Mouse (Mus musculus) C2C12 (cell line): ENCODE measurements at regions not wholly inside any gene's neighbourhood (a gene's known extent, or its start where the extent isn't known, plus 50 kb on each side); places are given as distances from the start of the nearest gene placed in this dataset.

Source experiments
- CEBPB ChIP-seq: IDR thresholded peaks from one replicate; pipeline ENCODE4 v1.6.1; 2011; ENCODE audit warnings: low read depth, mild to moderate bottlenecking, control low read depth, moderate library complexity
- CTCF ChIP-seq: IDR thresholded peaks from one replicate; pipeline ENCODE4 v1.5.1; 2011; ENCODE audit not compliant: control insufficient read depth, insufficient read depth, insufficient read length
- FOSL1 ChIP-seq: IDR thresholded peaks from one replicate; pipeline ENCODE4 v1.8.0; 2011; ENCODE audit warnings: mild to moderate bottlenecking, low read length; ENCODE audit not compliant: poor library complexity, insufficient read depth, severe bottlenecking
- MAX ChIP-seq: IDR thresholded peaks from one replicate; pipeline ENCODE4 v1.6.1; 2011; ENCODE audit warnings: mild to moderate bottlenecking, control low read depth
- MYOD1 ChIP-seq: IDR thresholded peaks from one replicate; pipeline ENCODE4 v1.6.1; 2011; ENCODE audit warnings: low read depth; ENCODE audit not compliant: control insufficient read depth, insufficient read length
- MYOG ChIP-seq: IDR thresholded peaks from one replicate; pipeline ENCODE4 v1.6.1; 2011; ENCODE audit not compliant: control insufficient read depth, insufficient read length; ENCODE audit errors: extremely low read depth
- USF1 ChIP-seq: IDR thresholded peaks from one replicate; pipeline ENCODE4 v1.6.1; 2011; ENCODE audit warnings: low read depth, mild to moderate bottlenecking, control low read depth, moderate library complexity

DNA sequence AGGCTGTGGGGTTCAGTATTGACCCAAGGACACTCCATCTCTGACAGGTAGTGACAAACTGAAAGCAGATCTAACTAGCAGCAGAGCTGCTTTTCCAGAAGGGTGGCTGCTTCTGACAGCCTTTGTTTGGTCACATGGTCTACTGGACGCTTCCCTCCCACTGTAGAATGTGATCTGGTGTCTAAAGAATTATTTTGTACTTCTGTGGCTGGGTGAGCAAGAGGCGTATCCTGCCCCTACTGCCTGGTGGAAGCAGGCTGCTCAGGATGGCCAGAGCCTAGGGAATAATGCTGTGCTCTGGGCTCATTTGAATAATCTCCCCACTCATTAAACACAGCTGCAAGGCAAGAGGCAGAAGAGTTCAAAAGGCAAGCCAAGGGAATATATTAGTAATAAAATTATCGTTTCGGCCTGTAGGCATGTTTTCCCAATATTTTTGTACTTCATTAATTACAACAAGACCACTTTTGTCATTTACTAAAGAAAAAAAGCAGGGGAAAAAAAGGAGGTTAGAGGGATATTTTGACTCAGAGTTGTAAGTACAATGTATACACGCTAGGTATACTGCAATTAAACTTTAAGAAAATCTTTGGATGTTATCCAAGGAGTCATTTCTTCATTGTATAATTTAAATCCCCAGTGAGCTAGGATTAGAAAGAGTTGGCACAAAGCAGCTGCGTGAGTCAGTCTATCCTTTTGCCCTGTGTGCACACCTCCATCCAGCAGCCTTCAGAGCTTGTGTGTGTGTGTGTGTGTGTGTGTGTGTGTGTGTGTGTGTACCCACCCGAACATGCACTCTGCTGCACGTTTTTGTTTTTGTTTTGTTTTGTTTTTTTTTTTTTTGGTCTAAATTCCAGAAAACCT is 504.3 kb upstream of the Tmpo start:
- TF ChIP-seq CTCF (no peak), USF1 (peak; percentile 80), MYOD1 (no peak), MAX (no peak), MYOG (no peak), CEBPB (no peak), FOSL1 (no peak)
